10 mouse cellular contexts compared by ENCODE assay signal in genomic region chr1:137453446-137454208, GRCm38 (mm10).
DNase-seq lines count a peak whose midpoint lies in the region; ATAC-seq and TF ChIP-seq lines count a peak whose summit lies in the region.
"Had no signal": no experiment of that assay in that cellular context is flagged by ENCODE, and none has a peak within 500 bp of the region (broad histone marks: within the 10 kb centered on the region; RNA-seq: fewer than 3 reads in every experiment).

No protein-coding gene starts in this region.

- no peaks in the 10 kb centered on the region for H3K9me3 ChIP-seq in kidney, embryonic 14.5 days (ENCODE audit: control insufficient read depth, low read length)
- H3K9me3 ChIP-seq in hindbrain, embryonic 14.5 days (ENCODE audit: control insufficient read depth, low read length): no peaks in the 10 kb centered on the region
- no peaks in the 10 kb centered on the region for H3K9me3 ChIP-seq in midbrain, postnatal 0 days (ENCODE audit: low read length)

- WGBS in kidney, embryonic 14.5 days: 75% methylated on average over 7 of the region's 7 CpGs
- WGBS in hindbrain, embryonic 14.5 days: 24% methylated on average over 7 of the region's 7 CpGs
- WGBS in midbrain, postnatal 0 days: 28% methylated on average over 7 of the region's 7 CpGs

- no peak overlapping the region for H3K4me2 ChIP-seq in kidney, embryonic 14.5 days (replicated peaks; ENCODE audit: low read depth, low read length)
- no peak overlapping the region for H3K4me2 ChIP-seq in hindbrain, embryonic 14.5 days (replicated peaks)
- H3K4me2 ChIP-seq in midbrain, postnatal 0 days (ENCODE audit: low read depth, low read length, poor library complexity, severe bottlenecking): no peak overlapping the region

- no peak for ATAC-seq in kidney, embryonic 14.5 days (ENCODE audit: low FRiP score, low TSS enrichment)
- peak; percentile 82 for ATAC-seq in hindbrain, embryonic 14.5 days (ENCODE audit: low FRiP score)
- peak; percentile 52; the same call in 1 of the 2 replicates for ATAC-seq in midbrain, postnatal 0 days (ENCODE audit: low FRiP score)
- ATAC-seq: intestine, postnatal 0 days had no signal

- H3K4me1 ChIP-seq in kidney, embryonic 14.5 days (ENCODE audit: control insufficient read depth, insufficient read depth, low read length): no peaks in the 10 kb centered on the region
- peaks cover 6% of the 10 kb centered on the region; the same call in 1 of the 2 replicates for H3K4me1 ChIP-seq in hindbrain, embryonic 14.5 days (replicated peaks; ENCODE audit: control insufficient read depth, insufficient read depth, low read length)
- H3K4me1 ChIP-seq in midbrain, postnatal 0 days (ENCODE audit: insufficient read depth, low read length): no peaks in the 10 kb centered on the region

- H3K27me3 ChIP-seq in kidney, embryonic 14.5 days (ENCODE audit: control insufficient read depth, insufficient read depth, low read length): no peaks in the 10 kb centered on the region
- H3K27me3 ChIP-seq in hindbrain, embryonic 14.5 days (ENCODE audit: control insufficient read depth, insufficient read depth, low read length): no peaks in the 10 kb centered on the region
- H3K27me3 ChIP-seq in midbrain, postnatal 0 days (ENCODE audit: insufficient read depth, low read length): no peaks in the 10 kb centered on the region

- no peak overlapping the region for H3K27ac ChIP-seq in kidney, embryonic 14.5 days (ENCODE audit: low read depth, low read length)
- H3K27ac ChIP-seq in hindbrain, embryonic 14.5 days: peak overlapping the region; percentile 33; the same call in 1 of the 2 replicates
- no peak overlapping the region for H3K27ac ChIP-seq in midbrain, postnatal 0 days (ENCODE audit: low read depth, low read length)
- H3K27ac ChIP-seq: stomach, postnatal 0 days had no signal

- no peak overlapping the region for H3K4me3 ChIP-seq in kidney, embryonic 14.5 days (ENCODE audit: low read length)
- no peak overlapping the region for H3K4me3 ChIP-seq in hindbrain, embryonic 14.5 days (replicated peaks; ENCODE audit: low read length)
- H3K4me3 ChIP-seq in midbrain, postnatal 0 days (ENCODE audit: low read depth, low read length): no peak overlapping the region

- H3K9ac ChIP-seq in kidney, embryonic 14.5 days (ENCODE audit: low read depth, low read length): no peak overlapping the region
- H3K9ac ChIP-seq in hindbrain, embryonic 14.5 days: no peak overlapping the region
- no peak overlapping the region for H3K9ac ChIP-seq in midbrain, postnatal 0 days (replicated peaks; ENCODE audit: low read length, poor library complexity, severe bottlenecking)

- DNase-seq in kidney, postnatal 14 days: peak; percentile 5
- DNase-seq in embryo, embryonic 9.5 days (ENCODE audit: extremely low spot score): peak; percentile 5
- peak; percentile 29 for DNase-seq in hindbrain, embryonic 14.5 days (ENCODE audit: low spot score)
- DNase-seq in midbrain, postnatal 0 days (ENCODE audit: low spot score): peak; percentile 55
- DNase-seq in urinary bladder, postnatal 10 days (ENCODE audit: low spot score): no peak
- DNase-seq in gastrocnemius, adult 18-20 months (ENCODE audit: low spot score): no peak
- DNase-seq: liver had no signal

- TF ChIP-seq CTCF in midbrain, postnatal 0 days (IDR thresholded peaks at IDR 0.05): no peak

- H3K36me3 ChIP-seq in kidney, embryonic 14.5 days (ENCODE audit: control insufficient read depth, insufficient read depth, low read length): no peaks in the 10 kb centered on the region
- no peaks in the 10 kb centered on the region for H3K36me3 ChIP-seq in hindbrain, embryonic 14.5 days (replicated peaks; ENCODE audit: control insufficient read depth, insufficient read depth)
- no peaks in the 10 kb centered on the region for H3K36me3 ChIP-seq in midbrain, postnatal 0 days (ENCODE audit: insufficient read depth, low read length)

Comparison
In these comparisons a context has a peak if more than half of its experiments do, and no peak if none do; other contexts are left out.
1. DNase-seq: peak in kidney, postnatal 14 days (single experiment), embryo, embryonic 9.5 days (single experiment), hindbrain, embryonic 14.5 days (single experiment) and midbrain, postnatal 0 days (single experiment); none in urinary bladder, postnatal 10 days (single experiment) and gastrocnemius, adult 18-20 months (single experiment).